Mouse (Mus musculus): ENCODE results near the gene Gp1bb. TPM values are rescaled to one million over a fixed set of nuclear protein-coding genes. Genes with fewer than 3 reads are reported as not detected.

Gene Gp1bb
- total RNA-seq, 2 experiments from 2014 or later = 1.0 to 1.4 TPM

DNA sequence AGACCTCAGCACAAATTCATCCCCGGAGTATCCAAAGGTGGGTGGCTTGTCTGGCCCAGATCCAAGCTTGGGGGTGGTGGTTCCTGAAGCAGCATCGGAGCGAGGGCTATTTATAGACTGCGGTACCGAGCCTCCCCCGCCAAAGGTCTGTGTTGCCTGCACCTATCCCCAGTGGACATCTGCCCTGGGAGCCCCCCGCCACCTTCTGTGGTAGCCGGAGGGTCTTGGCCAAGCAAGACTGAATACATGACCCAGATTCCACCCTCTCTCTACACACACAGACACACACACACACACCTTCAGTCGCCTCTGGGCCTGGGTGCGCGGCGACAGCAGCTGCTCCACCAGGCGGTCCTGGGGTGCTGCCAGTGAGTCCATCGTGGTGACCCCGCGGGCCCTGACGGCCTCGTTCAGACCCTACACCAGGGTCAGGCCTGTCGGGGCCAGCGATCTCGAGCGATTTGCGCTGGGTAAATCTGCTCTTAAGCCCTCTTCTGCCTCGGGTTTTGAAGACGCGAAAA, 3.6 kb upstream of the Gp1bb start:
- peak overlapping the region; percentile 98 for H3K27ac ChIP-seq
- DNase-seq (ENCODE audit: low spot score in 2 of 2) = peak; percentile 60 to 74
- H3K4me3 ChIP-seq = peak overlapping the region; percentile 67
- no peak for TF ChIP-seq CTCF (conservative IDR thresholded peaks at IDR 0.05)

DNA sequence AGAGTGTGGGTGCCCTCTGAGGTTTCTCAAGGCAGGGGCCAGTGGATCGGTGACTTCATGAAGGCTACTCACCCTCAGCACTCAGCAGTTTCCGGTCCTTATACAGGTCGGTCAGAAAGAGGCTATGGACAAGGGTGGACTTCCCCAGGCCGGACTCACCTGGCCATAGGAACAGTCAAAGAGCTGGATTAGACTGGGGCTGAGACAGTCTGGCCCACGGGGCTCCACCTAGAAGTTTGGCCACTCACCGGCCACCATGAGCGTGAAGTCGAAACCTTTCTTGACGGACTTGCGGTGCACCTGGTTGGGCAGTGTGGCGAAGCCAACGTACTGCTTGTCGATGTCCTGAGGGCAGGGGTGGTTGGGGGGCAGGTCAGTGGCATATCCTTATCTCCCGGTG, 2.9 kb upstream of the Gp1bb start:
- DNase-seq (ENCODE audit: low spot score in 2 of 2) = no peak
- peak overlapping the region; percentile 98 for H3K27ac ChIP-seq
- TF ChIP-seq CTCF (conservative IDR thresholded peaks at IDR 0.05) = no peak
- peak overlapping the region; percentile 67 for H3K4me3 ChIP-seq

DNA sequence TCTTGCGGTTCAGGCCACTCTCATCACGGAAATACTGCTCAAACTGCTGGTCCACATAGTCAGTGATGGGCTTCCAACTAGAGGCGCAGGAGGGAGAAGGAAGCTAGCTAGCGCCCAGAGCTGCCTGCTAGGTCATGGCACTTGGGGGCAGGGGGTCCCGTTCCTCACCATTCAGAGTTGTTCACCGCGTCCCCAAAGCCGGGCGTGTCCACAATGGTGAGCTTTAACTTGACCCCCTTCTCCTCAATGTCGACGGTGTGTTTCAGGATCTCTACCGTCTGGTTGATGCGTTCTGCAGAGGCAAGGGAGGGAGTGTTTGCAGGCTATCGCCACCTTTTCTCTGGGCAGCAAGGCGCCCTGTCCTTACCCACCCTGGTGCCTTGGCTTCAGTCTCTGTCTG, 2.4 kb upstream of the Gp1bb start:
- Histone ChIP-seq H3K4me3 (peak overlapping the region; percentile 67), H3K27ac (peak overlapping the region; percentile 98)
- DNase-seq (ENCODE audit: low spot score in 2 of 2) = no peak
- no peak for TF ChIP-seq CTCF (conservative IDR thresholded peaks at IDR 0.05)

GRCm38 (mm10) chr16:18623751-18624540, 1.7 kb upstream of the Gp1bb start:
- peak overlapping the region; percentile 67 for H3K4me3 ChIP-seq
- H3K27ac ChIP-seq = peak overlapping the region; percentile 98
- no peak for DNase-seq (ENCODE audit: low spot score in 2 of 2)
- no peak for TF ChIP-seq CTCF (conservative IDR thresholded peaks at IDR 0.05)

DNA sequence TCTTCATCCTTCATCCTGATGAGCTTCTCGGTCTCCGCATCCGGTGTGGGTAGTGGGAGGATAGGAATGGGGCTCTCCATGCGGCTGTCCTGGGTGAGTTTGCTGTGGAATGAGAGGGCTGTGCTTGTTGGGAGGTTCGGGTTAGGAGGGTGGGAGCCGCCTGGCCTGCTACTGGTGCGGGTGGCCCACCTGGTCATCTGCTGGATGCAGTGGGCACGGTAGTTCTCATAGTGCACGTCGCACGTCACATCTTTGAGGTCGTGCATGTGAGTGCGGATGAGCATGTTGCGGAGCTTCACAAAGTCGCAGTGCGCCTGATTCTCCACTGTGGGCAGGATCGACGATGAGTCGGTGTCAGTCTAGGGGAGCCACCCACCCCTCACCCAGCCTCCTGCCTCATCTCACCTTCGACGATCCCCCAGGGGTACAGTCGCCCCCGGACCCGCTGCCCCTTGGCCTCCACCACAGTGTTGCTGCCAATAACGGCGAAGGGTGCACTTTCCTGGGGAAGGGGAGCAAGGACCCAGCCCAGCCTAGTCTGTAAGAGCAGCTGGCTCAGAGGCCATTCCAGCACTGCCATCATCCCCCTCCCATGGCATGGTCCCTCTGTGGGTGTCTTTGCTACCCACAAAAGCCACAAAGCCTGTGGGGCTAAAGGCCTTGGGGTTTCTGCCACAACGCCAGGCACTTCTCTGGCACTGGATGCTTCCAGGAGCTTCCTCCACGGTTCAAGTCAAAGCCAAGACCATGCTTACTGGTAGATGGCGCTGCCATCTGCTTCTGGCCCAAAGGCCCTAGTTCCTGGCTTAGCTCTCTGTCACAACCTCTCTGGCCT, 930 bp upstream of the Gp1bb start:
- H3K27ac ChIP-seq = peak overlapping the region; percentile 48
- no peak overlapping the region for H3K4me3 ChIP-seq
- no peak for DNase-seq (ENCODE audit: low spot score in 2 of 2)
- TF ChIP-seq CTCF (conservative IDR thresholded peaks at IDR 0.05) = 0 out of 2 replicates have a peak, but pooled peaks have one; percentile 8

DNA sequence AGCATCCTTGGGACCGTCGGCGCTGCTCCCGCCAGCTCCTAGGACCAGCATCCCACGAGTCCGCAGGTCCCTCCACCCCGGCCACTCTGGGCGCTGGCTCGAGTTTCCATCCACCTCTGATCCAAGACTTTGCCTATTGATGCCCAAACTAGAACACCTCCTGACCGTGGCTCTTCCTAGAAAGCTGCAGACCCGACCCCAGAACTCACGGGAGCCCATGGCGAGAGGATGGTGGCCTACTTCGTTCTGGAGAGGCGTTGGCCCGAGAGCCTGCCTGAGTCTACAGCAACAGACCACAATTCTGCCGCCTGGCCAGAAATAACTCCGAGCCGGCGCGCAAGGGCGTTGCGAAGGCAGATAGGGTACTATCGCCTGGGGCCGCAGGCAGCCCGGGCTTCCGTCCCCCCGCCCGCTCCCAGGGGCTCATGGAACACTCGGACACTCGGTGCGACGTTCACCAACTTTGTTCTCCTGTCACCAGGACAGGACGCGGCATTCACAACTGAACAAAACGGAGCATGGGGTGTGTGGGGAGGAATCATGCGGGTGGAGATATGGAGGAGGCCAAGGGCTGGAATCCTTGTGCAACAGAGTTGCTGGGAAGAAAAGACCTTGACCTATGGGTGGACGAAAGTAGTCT, 721 bp downstream of the Gp1bb start:
- Histone ChIP-seq H3K27ac (peak overlapping the region; percentile 91), H3K4me3 (peak overlapping the region; percentile 46)
- DNase-seq (ENCODE audit: low spot score in 2 of 2) = peak in 1 of 2 experiments; percentile 45
- no peak for TF ChIP-seq CTCF (conservative IDR thresholded peaks at IDR 0.05)

- H3K4me3 ChIP-seq = peak overlapping the region; percentile 46
- TF ChIP-seq CTCF (conservative IDR thresholded peaks at IDR 0.05) = no peak
- DNase-seq (ENCODE audit: low spot score in 2 of 2) = peak in 1 of 2 experiments; percentile 55
- H3K27ac ChIP-seq = peak overlapping the region; percentile 91
Observed at GRCm38 (mm10) chr16:18620601-18621361, 1.4 kb downstream of the Gp1bb start.

DNA sequence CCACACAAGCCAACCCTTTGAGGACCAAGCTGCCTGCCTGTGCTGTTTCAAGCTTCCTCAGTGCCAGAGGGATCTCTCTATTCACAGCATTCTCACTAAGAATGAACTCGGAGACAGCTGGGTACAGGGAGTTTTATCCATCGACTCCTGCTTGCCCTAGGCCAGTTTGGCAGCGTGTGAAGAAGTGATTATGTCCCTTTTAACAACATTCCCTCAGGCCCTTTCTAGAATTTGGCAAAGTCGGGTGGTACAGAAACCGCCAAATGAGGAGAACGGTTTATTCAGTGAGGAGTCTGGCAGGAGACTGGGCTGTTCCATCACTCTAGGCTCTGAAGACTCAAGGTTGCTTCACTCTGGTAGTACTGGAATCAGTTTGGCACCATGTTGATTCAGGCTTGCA, 2.0 kb downstream of the Gp1bb start:
- no peak overlapping the region; the same call in 1 of the 2 replicates for H3K4me3 ChIP-seq
- peak overlapping the region; percentile 91; the same call in 1 of the 2 replicates for H3K27ac ChIP-seq
- DNase-seq (ENCODE audit: low spot score in 2 of 2) = no peak
- TF ChIP-seq CTCF (conservative IDR thresholded peaks at IDR 0.05) = no peak

GRCm38 (mm10) chr16:18619110-18619509, 3.1 kb downstream of the Gp1bb start:
- H3K27ac ChIP-seq = no peak overlapping the region
- no peak for TF ChIP-seq CTCF (conservative IDR thresholded peaks at IDR 0.05)
- no peak overlapping the region for H3K4me3 ChIP-seq
- DNase-seq (ENCODE audit: low spot score in 2 of 2) = no peak

GRCm38 (mm10) chr16:18618297-18618696, 3.9 kb downstream of the Gp1bb start:
- TF ChIP-seq CTCF (conservative IDR thresholded peaks at IDR 0.05) = no peak
- H3K4me3 ChIP-seq = no peak overlapping the region
- H3K27ac ChIP-seq = no peak overlapping the region
- DNase-seq (ENCODE audit: low spot score in 2 of 2) = no peak

GRCm38 (mm10) chr16:18617370-18618065, 4.7 kb downstream of the Gp1bb start:
- H3K27ac ChIP-seq = peak overlapping the region; percentile 60; the same call in 1 of the 2 replicates
- peak overlapping the region; percentile 38 for H3K4me3 ChIP-seq
- TF ChIP-seq CTCF (conservative IDR thresholded peaks at IDR 0.05) = peak; percentile 97
- DNase-seq (ENCODE audit: low spot score in 2 of 2) = peak; percentile 89 to 95

Measured in layer of hippocampus, adult 2 months (tissue).